Mouse (Mus musculus): ENCODE measurements around the gene Npas2. TPM values are rescaled to one million over a fixed set of nuclear protein-coding genes. Genes with fewer than 3 reads are reported as not detected.

Npas2 gene
- polyA plus RNA-seq, 1 experiment from 2014 or later, result not detected

- H3K9me3 ChIP-seq, result no peaks in the 10 kb centered on the region
- no peak overlapping the region for H3K4me2 ChIP-seq (replicated peaks)
- ATAC-seq (ENCODE audit: low FRiP score, low read depth), result no peak
- no peak overlapping the region for H3K4me3 ChIP-seq
- H3K4me1 ChIP-seq, result no peaks in the 10 kb centered on the region
- H3K27ac ChIP-seq (replicated peaks), result no peak overlapping the region
- no peak overlapping the region for H3K9ac ChIP-seq (replicated peaks)
- H3K27me3 ChIP-seq, result no peaks in the 10 kb centered on the region
- no peaks in the 10 kb centered on the region for H3K36me3 ChIP-seq
- WGBS, result 89% methylated on average over 2 of the region's 2 CpGs
Measured at GRCm38 (mm10) chr1:39388163-39388562, 194.6 kb downstream of the Npas2 start.

DNA sequence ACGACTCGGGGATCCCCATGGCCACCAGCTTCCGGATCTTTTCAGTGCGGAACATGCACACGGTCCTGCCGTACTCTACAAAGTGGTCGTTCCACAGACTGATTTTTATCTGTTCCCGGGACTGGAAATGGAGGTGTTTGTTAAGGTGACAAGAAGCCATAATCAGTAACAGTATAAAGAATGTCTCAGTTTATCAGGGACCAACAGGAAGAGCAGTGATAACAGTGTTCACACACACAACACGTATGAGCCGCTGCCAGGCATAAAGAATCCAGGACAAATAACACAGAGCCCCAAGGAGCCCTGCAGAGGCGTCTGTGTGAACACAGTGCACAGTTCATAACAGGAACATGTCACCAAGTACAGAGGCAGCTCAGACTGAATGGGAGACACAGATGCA is 195.8 kb downstream of the Npas2 start:
- Histone ChIP-seq H3K27ac (replicated peaks) (no peak overlapping the region), H3K4me1 (no peaks in the 10 kb centered on the region), H3K27me3 (no peaks in the 10 kb centered on the region), H3K9me3 (no peaks in the 10 kb centered on the region), H3K4me2 (replicated peaks) (no peak overlapping the region), H3K36me3 (no peaks in the 10 kb centered on the region), H3K4me3 (no peak overlapping the region), H3K9ac (replicated peaks) (no peak overlapping the region)
- ATAC-seq (ENCODE audit: low FRiP score, low read depth), result no peak
- WGBS, result 93% methylated on average over 11 of the region's 11 CpGs

DNA sequence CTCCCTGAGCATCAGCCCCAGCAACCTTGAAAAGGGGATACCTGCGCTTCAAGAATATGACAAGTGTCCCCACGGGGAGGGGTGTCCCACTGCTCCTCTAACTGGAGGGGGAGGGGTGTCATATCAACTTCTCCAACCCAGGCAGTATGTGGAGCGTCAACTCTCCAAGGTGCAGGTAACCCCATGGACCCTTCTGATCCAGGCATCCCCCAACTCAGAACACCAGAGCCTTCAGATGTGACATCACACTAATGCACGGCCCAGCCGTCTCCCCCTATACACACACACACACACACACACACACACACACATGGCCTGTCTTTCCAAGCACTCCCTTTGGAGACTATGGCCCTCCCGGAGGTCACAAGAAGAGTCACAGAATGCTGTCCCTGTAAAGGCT is 198.1 kb downstream of the Npas2 start:
- WGBS, result 85% methylated on average over 6 of the region's 6 CpGs
- Histone ChIP-seq H3K9ac (replicated peaks) (no peak overlapping the region), H3K4me1 (no peaks in the 10 kb centered on the region), H3K36me3 (no peaks in the 10 kb centered on the region), H3K4me2 (replicated peaks) (no peak overlapping the region), H3K4me3 (no peak overlapping the region), H3K27ac (replicated peaks) (no peak overlapping the region), H3K9me3 (no peaks in the 10 kb centered on the region), H3K27me3 (no peaks in the 10 kb centered on the region)
- 0 out of 2 replicates have a peak, but pooled peaks have one; percentile 38 for ATAC-seq (ENCODE audit: low FRiP score, low read depth)

DNA sequence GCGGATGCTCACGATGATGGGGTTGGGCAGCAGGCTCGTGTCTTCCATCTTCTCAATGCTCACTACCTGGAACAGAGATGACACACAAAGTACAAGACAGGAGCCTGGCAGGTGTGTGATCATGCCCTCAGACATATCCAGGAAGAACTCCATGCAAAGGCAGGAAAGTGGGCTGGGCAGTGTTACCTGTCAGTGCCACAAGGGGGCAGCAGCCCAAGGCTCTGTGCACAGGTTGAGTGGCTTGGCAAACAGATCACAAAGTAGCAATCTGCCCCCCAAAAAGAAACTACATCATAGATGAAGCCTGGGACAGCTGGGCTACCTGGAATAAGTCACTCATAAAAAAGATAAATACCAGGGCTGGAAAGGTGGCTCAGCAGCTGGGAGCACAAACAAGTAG is 198.7 kb downstream of the Npas2 start:
- Histone ChIP-seq H3K4me3 (no peak overlapping the region), H3K27me3 (no peaks in the 10 kb centered on the region), H3K36me3 (0 out of 2 replicates have a peak, but pooled peaks cover under 1% of the 10 kb centered on the region), H3K4me2 (replicated peaks) (no peak overlapping the region), H3K9me3 (peaks cover 2% of the 10 kb centered on the region; the same call in 1 of the 2 replicates), H3K9ac (replicated peaks) (no peak overlapping the region), H3K4me1 (no peaks in the 10 kb centered on the region), H3K27ac (replicated peaks) (no peak overlapping the region)
- ATAC-seq (ENCODE audit: low FRiP score, low read depth), result peak; percentile 49; the same call in 1 of the 2 replicates
- WGBS, result 50% methylated on average over 3 of the region's 3 CpGs

DNA sequence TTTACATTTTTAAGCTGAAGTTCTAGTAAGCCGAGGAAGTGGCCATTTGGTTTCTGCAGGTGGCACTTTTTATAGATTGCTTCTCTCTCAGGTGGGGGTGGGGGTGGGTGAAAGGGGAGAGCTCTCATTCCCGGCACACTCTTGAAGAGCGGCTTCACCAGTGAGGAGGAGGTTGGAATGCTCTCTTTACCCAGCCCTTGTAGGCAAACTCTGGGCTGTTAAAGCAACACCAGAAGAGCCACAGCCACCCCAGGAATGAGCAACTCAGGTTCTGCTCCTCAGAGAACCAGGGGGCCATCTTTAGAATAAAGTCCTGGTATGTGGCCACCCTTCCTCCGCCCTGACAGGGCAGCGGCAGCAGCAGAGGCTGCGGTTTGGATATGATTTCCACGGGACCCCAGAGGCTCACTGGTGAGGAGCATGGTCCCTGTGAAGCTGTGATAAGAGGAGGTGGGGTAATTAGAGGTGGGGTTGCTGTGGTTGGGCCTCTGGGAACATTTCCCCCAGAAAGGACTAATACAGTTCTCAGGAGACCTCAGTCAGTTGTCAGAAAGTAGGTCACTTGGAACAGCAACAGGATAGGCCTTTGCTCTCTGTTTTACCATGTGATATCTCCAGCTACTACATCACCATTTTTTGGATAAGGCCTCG is 199.8 kb downstream of the Npas2 start:
- Histone ChIP-seq H3K27ac (replicated peaks) (no peak overlapping the region), H3K27me3 (no peaks in the 10 kb centered on the region), H3K9ac (replicated peaks) (no peak overlapping the region), H3K4me1 (no peaks in the 10 kb centered on the region), H3K36me3 (0 out of 2 replicates have a peak, but pooled peaks cover 3% of the 10 kb centered on the region), H3K9me3 (peaks cover 3% of the 10 kb centered on the region; the same call in 1 of the 2 replicates), H3K4me3 (no peak overlapping the region), H3K4me2 (replicated peaks) (no peak overlapping the region)
- no peak for ATAC-seq (ENCODE audit: low FRiP score, low read depth)
- 92% methylated on average over 8 of the region's 8 CpGs for WGBS

GRCm38 (mm10) chr1:39394096-39394495 is 200.6 kb downstream of the Npas2 start:
- WGBS, result 71% methylated on average over 10 of the region's 10 CpGs
- no peak overlapping the region for H3K27ac ChIP-seq (replicated peaks)
- H3K27me3 ChIP-seq, result no peaks in the 10 kb centered on the region
- ATAC-seq (ENCODE audit: low FRiP score, low read depth), result no peak
- no peak overlapping the region for H3K4me2 ChIP-seq (replicated peaks)
- H3K9me3 ChIP-seq, result peaks cover 3% of the 10 kb centered on the region; the same call in 1 of the 2 replicates
- H3K36me3 ChIP-seq, result 0 out of 2 replicates have a peak, but pooled peaks cover 3% of the 10 kb centered on the region
- no peak overlapping the region for H3K9ac ChIP-seq (replicated peaks)
- H3K4me1 ChIP-seq, result no peaks in the 10 kb centered on the region
- no peak overlapping the region for H3K4me3 ChIP-seq

DNA sequence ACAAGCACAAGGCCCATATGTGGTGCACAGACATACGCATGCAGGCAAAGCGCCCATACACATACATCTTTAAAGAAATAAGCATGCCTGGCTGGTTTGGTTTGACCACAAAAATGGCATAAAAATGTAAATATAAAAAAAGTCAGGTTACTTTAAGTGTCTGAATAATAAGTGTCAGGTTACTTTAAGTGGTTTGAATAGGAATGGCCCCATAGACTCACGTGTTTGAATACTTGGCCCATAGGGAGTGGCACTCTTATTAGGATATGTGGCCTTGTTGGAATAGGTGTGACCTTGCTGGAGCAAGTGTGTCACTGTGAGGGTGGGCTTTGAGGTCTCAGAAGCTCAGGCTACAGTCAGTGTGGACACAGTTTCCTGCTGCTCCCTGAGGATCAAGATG is 201.1 kb downstream of the Npas2 start:
- Histone ChIP-seq H3K9me3 (peaks cover 3% of the 10 kb centered on the region; the same call in 1 of the 2 replicates), H3K27ac (replicated peaks) (no peak overlapping the region), H3K27me3 (no peaks in the 10 kb centered on the region), H3K9ac (replicated peaks) (no peak overlapping the region), H3K36me3 (0 out of 2 replicates have a peak, but pooled peaks cover 3% of the 10 kb centered on the region), H3K4me1 (no peaks in the 10 kb centered on the region), H3K4me2 (replicated peaks) (no peak overlapping the region), H3K4me3 (no peak overlapping the region)
- WGBS, result 91% methylated on average over 3 of the region's 3 CpGs
- ATAC-seq (ENCODE audit: low FRiP score, low read depth), result no peak

DNA sequence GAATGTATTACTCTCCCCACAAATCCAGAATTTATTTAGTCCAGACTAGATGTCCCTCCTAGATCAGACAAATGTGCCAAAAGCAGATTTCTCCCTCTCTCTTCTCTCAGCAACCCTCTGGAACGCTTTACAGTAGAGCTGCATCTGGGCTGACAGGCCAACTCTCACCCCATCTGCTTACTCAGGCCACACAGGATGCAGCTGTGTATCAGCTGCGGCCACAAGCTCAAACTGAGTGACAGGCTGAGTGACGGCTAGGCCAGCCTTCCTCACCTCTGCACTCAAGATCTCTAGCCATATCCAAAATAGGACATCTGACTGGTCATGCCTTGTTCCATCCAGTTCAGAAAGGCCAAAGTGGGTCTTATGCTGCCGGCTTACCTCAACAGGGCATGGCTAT is 202.8 kb downstream of the Npas2 start:
- Histone ChIP-seq H3K4me2 (replicated peaks) (no peak overlapping the region), H3K27ac (replicated peaks) (no peak overlapping the region), H3K9me3 (peaks cover 3% of the 10 kb centered on the region; the same call in 1 of the 2 replicates), H3K9ac (replicated peaks) (no peak overlapping the region), H3K36me3 (0 out of 2 replicates have a peak, but pooled peaks cover 3% of the 10 kb centered on the region), H3K4me3 (no peak overlapping the region), H3K27me3 (no peaks in the 10 kb centered on the region), H3K4me1 (no peaks in the 10 kb centered on the region)
- ATAC-seq (ENCODE audit: low FRiP score, low read depth), result no peak
- 89% methylated on average over 4 of the region's 4 CpGs for WGBS

- Histone ChIP-seq H3K9ac (replicated peaks) (no peak overlapping the region), H3K27me3 (no peaks in the 10 kb centered on the region), H3K4me2 (replicated peaks) (no peak overlapping the region), H3K36me3 (0 out of 2 replicates have a peak, but pooled peaks cover 3% of the 10 kb centered on the region), H3K4me1 (no peaks in the 10 kb centered on the region), H3K9me3 (peaks cover 3% of the 10 kb centered on the region; the same call in 1 of the 2 replicates), H3K27ac (replicated peaks) (no peak overlapping the region), H3K4me3 (no peak overlapping the region)
- WGBS, result 90% methylated on average over 6 of the region's 6 CpGs
- ATAC-seq (ENCODE audit: low FRiP score, low read depth), result no peak
Measured at GRCm38 (mm10) chr1:39398284-39398683, 204.8 kb downstream of the Npas2 start.

DNA sequence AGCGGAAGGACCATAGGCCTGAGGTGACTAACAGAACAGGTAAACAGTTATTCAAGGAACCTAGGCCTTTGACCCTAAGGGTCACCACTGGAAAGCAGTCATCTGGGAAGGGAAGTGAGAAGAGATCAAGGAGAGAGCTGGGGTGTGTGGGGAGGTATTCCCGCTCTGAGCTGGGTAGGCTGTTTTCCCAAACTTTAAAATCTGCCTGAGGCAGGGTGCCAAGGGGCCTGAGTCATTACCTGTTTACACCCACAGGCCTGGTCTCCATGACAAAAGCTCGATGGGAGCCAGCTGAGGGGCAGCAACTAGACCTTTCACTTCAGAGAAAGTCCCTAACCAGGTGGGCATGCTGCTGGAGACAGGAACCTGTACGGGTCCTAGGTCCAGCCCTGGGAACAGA is 205.7 kb downstream of the Npas2 start:
- ATAC-seq (ENCODE audit: low FRiP score, low read depth), result no peak

GRCm38 (mm10) chr1:39400173-39400572 is 206.6 kb downstream of the Npas2 start:
- Histone ChIP-seq H3K4me1 (no peaks in the 10 kb centered on the region), H3K4me3 (no peak overlapping the region), H3K9me3 (peaks cover 3% of the 10 kb centered on the region; the same call in 1 of the 2 replicates), H3K4me2 (replicated peaks) (no peak overlapping the region), H3K27me3 (no peaks in the 10 kb centered on the region), H3K36me3 (0 out of 2 replicates have a peak, but pooled peaks cover 3% of the 10 kb centered on the region), H3K27ac (replicated peaks) (no peak overlapping the region), H3K9ac (replicated peaks) (no peak overlapping the region)
- no peak for ATAC-seq (ENCODE audit: low FRiP score, low read depth)
- WGBS, result 92% methylated on average over 3 of the region's 3 CpGs

More for the DNA sequence above, 205.7 kb downstream of the Npas2 start:
- H3K4me3 ChIP-seq, result no peak overlapping the region
- peaks cover 3% of the 10 kb centered on the region; the same call in 1 of the 2 replicates for H3K9me3 ChIP-seq
- H3K27ac ChIP-seq (replicated peaks), result no peak overlapping the region
- H3K4me1 ChIP-seq, result no peaks in the 10 kb centered on the region
- H3K4me2 ChIP-seq (replicated peaks), result no peak overlapping the region
- H3K27me3 ChIP-seq, result no peaks in the 10 kb centered on the region
- 81% methylated on average over 4 of the region's 4 CpGs for whole genome bisulfite sequencing
- 0 out of 2 replicates have a peak, but pooled peaks cover 3% of the 10 kb centered on the region for H3K36me3 ChIP-seq
- no peak overlapping the region for H3K9ac ChIP-seq (replicated peaks)

GRCm38 (mm10) chr1:39407108-39407507 is 213.6 kb downstream of the Npas2 start:
- H3K9ac ChIP-seq (replicated peaks), result no peak overlapping the region
- no peaks in the 10 kb centered on the region for H3K9me3 ChIP-seq
- no peaks in the 10 kb centered on the region for H3K4me1 ChIP-seq
- no peaks in the 10 kb centered on the region for H3K36me3 ChIP-seq
- 88% methylated on average over 4 of the region's 4 CpGs for WGBS
- ATAC-seq (ENCODE audit: low FRiP score, low read depth), result no peak
- H3K27me3 ChIP-seq, result no peaks in the 10 kb centered on the region
- H3K4me2 ChIP-seq (replicated peaks), result no peak overlapping the region
- H3K4me3 ChIP-seq, result no peak overlapping the region
- H3K27ac ChIP-seq (replicated peaks), result no peak overlapping the region
